Mouse (Mus musculus) forebrain, embryonic 11.5 days (tissue): Measurements from ENCODE around the gene Dhx37. TPM values are rescaled to one million over a fixed set of nuclear protein-coding genes. Genes with fewer than 3 reads are reported as not detected.
"Not testable (repeated sequence)": the region's sequence is repeated elsewhere in the genome, so short reads cannot be mapped to it uniquely, and the experiment has no call there.

Experiments used
- ATAC-seq: fragments of 200-750 bp; cut with Nextera tagmentation; replicated peaks from 2 replicates; pipeline ENCODE4 v1.8.0; 2017; ENCODE audit warnings: moderate TSS enrichment; ENCODE audit not compliant: low FRiP score
- DNase-seq: peaks from one replicate; pipeline ENCODE4 v3.0.0-alpha.2; 2017; ENCODE audit warnings: low spot score
- H3K27ac ChIP-seq: fragments of 300-500 bp; sonication (generic); 2 replicates; pipeline ENCODE4 v1.5.1; 2014; ENCODE audit warnings: low read depth, low read length
- H3K27me3 ChIP-seq: fragments of 300-500 bp; sonication (generic); 2 replicates; pipeline ENCODE4 v1.6.1; 2014; ENCODE audit warnings: mild to moderate bottlenecking, low read length, mixed read lengths; ENCODE audit not compliant: control insufficient read depth, insufficient read depth
- H3K36me3 ChIP-seq: fragments of 300-500 bp; sonication (generic); 2 replicates; pipeline ENCODE4 v1.6.1; 2014; ENCODE audit warnings: mild to moderate bottlenecking, low read length, moderate library complexity, mixed read lengths; ENCODE audit not compliant: control insufficient read depth, insufficient read depth
- H3K4me1 ChIP-seq: fragments of 300-500 bp; sonication (generic); replicated peaks from 2 replicates; pipeline ENCODE4 v1.6.1; 2014; ENCODE audit warnings: low read length, mixed read lengths; ENCODE audit not compliant: control insufficient read depth, insufficient read depth
- H3K4me2 ChIP-seq: fragments of 300-500 bp; sonication (generic); 2 replicates; pipeline ENCODE4 v1.6.1; 2014; ENCODE audit warnings: low read depth, mild to moderate bottlenecking, low read length, moderate library complexity, mixed read lengths; ENCODE audit not compliant: severe bottlenecking
- H3K4me3 ChIP-seq: fragments of 300-500 bp; sonication (generic); 2 replicates; pipeline ENCODE4 v1.5.1; 2014; ENCODE audit warnings: low read depth, low read length
- H3K9ac ChIP-seq: fragments of 300-500 bp; sonication (generic); 2 replicates; pipeline ENCODE4 v1.6.1; 2014; ENCODE audit warnings: low read length
- H3K9me3 ChIP-seq: fragments of 300-500 bp; sonication (generic); 2 replicates; pipeline ENCODE4 v1.6.1; 2016; ENCODE audit warnings: low read length, mixed read lengths; ENCODE audit not compliant: control insufficient read depth
- WGBS: fragments of 180-500 bp; shearing (Covaris S2); extraction: QIAGEN DNeasy Blood & Tissue Kit; methylation state at CpG from one replicate; pipeline ENCODE4 v1.1.7; 2014; 5-methylcytosine and 5-hydroxymethylcytosine counted together
- polyA plus RNA-seq: library from polyadenylated mRNA; unstranded; fragments of >200 nt; fragmentation: Nextera tagmentation; extraction: Ambion mirVana; gene quantifications from 2 replicates; pipeline ENCODE4 v1.2.1, GENCODE M21; 2014

The Dhx37 gene
- polyA plus RNA-seq, 1 experiment from 2014 or later, result 15.7 TPM

GRCm38 (mm10) chr5:125444554-125444953, 10.6 kb upstream of the Dhx37 start:
- H3K4me3 ChIP-seq, result no peak overlapping the region
- WGBS, result 87% methylated on average over 4 of the region's 4 CpGs

GRCm38 (mm10) chr5:125443915-125444314, 10.0 kb upstream of the Dhx37 start:
- ATAC-seq (no peak), DNase-seq (no peak)
- peaks cover 9% of the 10 kb centered on the region; the same call in 1 of the 2 replicates for H3K4me1 ChIP-seq
- H3K36me3 ChIP-seq, result no peaks in the 10 kb centered on the region
- H3K27me3 ChIP-seq, result no peaks in the 10 kb centered on the region
- WGBS, result 90% methylated on average over 3 of the region's 3 CpGs
- H3K27ac ChIP-seq, result no peak overlapping the region
- H3K4me2 ChIP-seq, result no peak overlapping the region
- no peak overlapping the region for H3K9ac ChIP-seq
- no peak overlapping the region for H3K4me3 ChIP-seq
- H3K9me3 ChIP-seq, result no peaks in the 10 kb centered on the region

More at GRCm38 (mm10) chr5:125444554-125444953, 10.6 kb upstream of the Dhx37 start:
- H3K4me1 ChIP-seq, result peaks cover 9% of the 10 kb centered on the region; the same call in 1 of the 2 replicates
- no peaks in the 10 kb centered on the region for H3K36me3 ChIP-seq
- DNase-seq (no peak), ATAC-seq (no peak)
- no peaks in the 10 kb centered on the region for H3K27me3 ChIP-seq
- H3K9me3 ChIP-seq, result no peaks in the 10 kb centered on the region
- H3K4me2 ChIP-seq, result no peak overlapping the region
- H3K9ac ChIP-seq, result no peak overlapping the region
- no peak overlapping the region for H3K27ac ChIP-seq

GRCm38 (mm10) chr5:125443335-125443734, 9.4 kb upstream of the Dhx37 start:
- Histone ChIP-seq H3K4me2 (no peak overlapping the region), H3K9ac (no peak overlapping the region)
- no peak for ATAC-seq

GRCm38 (mm10) chr5:125442136-125442995, 8.4 kb upstream of the Dhx37 start:
- no peak overlapping the region for H3K27ac ChIP-seq
- peaks cover 9% of the 10 kb centered on the region; the same call in 1 of the 2 replicates for H3K4me1 ChIP-seq
- peak overlapping the region; percentile 81 for H3K4me2 ChIP-seq
- peak overlapping the region; percentile 72 for H3K4me3 ChIP-seq
- H3K27me3 ChIP-seq, result no peaks in the 10 kb centered on the region
- ATAC-seq (peak; percentile 39; the same call in 1 of the 2 replicates), DNase-seq (no peak)
- 23% methylated on average over 27 of the region's 27 CpGs for WGBS
- H3K9me3 ChIP-seq, result no peaks in the 10 kb centered on the region
- peak overlapping the region; percentile 92 for H3K9ac ChIP-seq
- H3K36me3 ChIP-seq, result no peaks in the 10 kb centered on the region

More at GRCm38 (mm10) chr5:125443335-125443734, 9.4 kb upstream of the Dhx37 start:
- H3K4me3 ChIP-seq, result no peak overlapping the region
- H3K36me3 ChIP-seq, result no peaks in the 10 kb centered on the region
- WGBS, result 89% methylated on average over 5 of the region's 5 CpGs
- no peaks in the 10 kb centered on the region for H3K27me3 ChIP-seq
- DNase-seq, result no peak
- H3K9me3 ChIP-seq, result no peaks in the 10 kb centered on the region
- H3K4me1 ChIP-seq, result peaks cover 9% of the 10 kb centered on the region; the same call in 1 of the 2 replicates
- H3K27ac ChIP-seq, result no peak overlapping the region

GRCm38 (mm10) chr5:125441234-125442114, 7.6 kb upstream of the Dhx37 start, which contains the start of gene Bri3bp:
Bri3bp (plus strand) TSS chr5:125441568.
- DNase-seq, result peak; percentile 92
- Histone ChIP-seq H3K27me3 (no peaks in the 10 kb centered on the region), H3K9me3 (no peaks in the 10 kb centered on the region), H3K4me2 (peak within 1 kb of the TSS; percentile 81), H3K36me3 (no peaks in the 10 kb centered on the region), H3K27ac (peak within 1 kb of the TSS; percentile 75), H3K4me3 (peak within 1 kb of the TSS; percentile 72), H3K4me1 (peaks cover 9% of the 10 kb centered on the region; the same call in 1 of the 2 replicates), H3K9ac (peak within 1 kb of the TSS; percentile 92)
- peak; percentile 95 for ATAC-seq
- under 1% methylated on average over 78 of the region's 97 CpGs for WGBS

GRCm38 (mm10) chr5:125440583-125441233, 6.8 kb upstream of the Dhx37 start:
- 4% methylated on average over 7 of the region's 7 CpGs for WGBS
- ATAC-seq, result no peak
- Histone ChIP-seq H3K27me3 (no peaks in the 10 kb centered on the region), H3K27ac (peak overlapping the region; percentile 75; the same call in 1 of the 2 replicates), H3K9me3 (no peaks in the 10 kb centered on the region), H3K4me1 (peaks cover 9% of the 10 kb centered on the region; the same call in 1 of the 2 replicates), H3K4me2 (peak overlapping the region; percentile 81), H3K4me3 (peak overlapping the region; percentile 72), H3K9ac (peak overlapping the region; percentile 92), H3K36me3 (no peaks in the 10 kb centered on the region)
- no peak for DNase-seq

- H3K9ac ChIP-seq, H3K27me3 ChIP-seq, H3K36me3 ChIP-seq, H3K9me3 ChIP-seq, DNase-seq, H3K27ac ChIP-seq, ATAC-seq, H3K4me2 ChIP-seq, H3K4me1 ChIP-seq: not testable (repeated sequence)
- peak overlapping the region; percentile 87; the same call in 1 of the 2 replicates for H3K4me3 ChIP-seq
- 55% methylated on average over 15 of the region's 15 CpGs for WGBS
Measured at GRCm38 (mm10) chr5:125434347-125434746, 426 bp upstream of the Dhx37 start.

GRCm38 (mm10) chr5:125432324-125432723, 1.6 kb downstream of the Dhx37 start:
- H3K27ac ChIP-seq, H3K9ac ChIP-seq, H3K36me3 ChIP-seq, ATAC-seq, H3K27me3 ChIP-seq, H3K4me1 ChIP-seq, H3K4me3 ChIP-seq, H3K9me3 ChIP-seq, H3K4me2 ChIP-seq, DNase-seq: not testable (repeated sequence)
- 95% methylated on average over 2 of the region's 2 CpGs for WGBS
